Mouse (Mus musculus): ENCODE data around the gene Dmrtc1c2. TPM values are rescaled to one million over a fixed set of nuclear protein-coding genes. Genes with fewer than 3 reads are reported as not detected.
"Not testable (repeated sequence)": the region's sequence is repeated elsewhere in the genome, so short reads cannot be mapped to it uniquely, and the experiment has no call there.

Gene Dmrtc1c2
- polyA plus RNA-seq (2015; fragmentation: Nextera tagmentation; extraction: Ambion mirVana): not detected in 2 replicates

GRCm38 (mm10) chrX:102854516-102854915 is at the start of gene Dmrtc1c2:
Gene Dmrtc1c2 (minus strand): TSS chrX:102854616.
- H3K4me3 ChIP-seq (ENCODE audit: low read depth, low read length); H3K27me3 ChIP-seq (ENCODE audit: control insufficient read depth, insufficient read depth, low read length); DNase-seq (ENCODE audit: low spot score); H3K4me1 ChIP-seq (replicated peaks; ENCODE audit: control insufficient read depth, insufficient read depth); ATAC-seq (ENCODE audit: low FRiP score, low TSS enrichment); H3K9ac ChIP-seq (ENCODE audit: low read length); H3K9me3 ChIP-seq (ENCODE audit: control insufficient read depth, low read length); H3K27ac ChIP-seq (replicated peaks); H3K36me3 ChIP-seq (ENCODE audit: control insufficient read depth, insufficient read depth, low read length); H3K4me2 ChIP-seq (replicated peaks; ENCODE audit: low read depth): not testable (repeated sequence)
- WGBS: 83% methylated on average over 1 of the region's 13 CpGs

DNA sequence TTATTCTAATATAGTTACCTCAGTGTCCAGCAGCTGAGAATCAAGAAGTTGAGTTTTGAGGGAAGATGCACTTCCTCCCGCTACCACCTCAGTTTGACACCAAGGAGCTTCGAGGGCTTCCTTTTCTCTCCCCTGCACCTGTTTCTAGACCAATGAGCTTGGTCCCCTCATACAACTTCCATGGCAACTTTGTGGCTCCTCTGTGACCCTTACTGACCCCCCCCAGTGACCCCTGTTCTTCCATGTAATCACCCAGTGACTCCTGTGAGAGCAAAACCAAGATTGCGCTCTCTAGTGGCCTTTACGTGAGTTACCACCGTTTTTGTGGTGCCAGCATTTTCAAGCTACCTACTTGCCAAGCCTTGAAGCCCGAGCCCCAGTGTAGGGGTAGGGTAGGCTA is 13.5 kb upstream of the Dmrtc1c2 start, which contains the start of gene 1700031F05Rik:
1700031F05Rik (minus strand) TSS at position 101 of the 400 bp plus-strand sequence.
- H3K27ac ChIP-seq (replicated peaks): no peak within 1 kb of the TSS
- no peaks in the 10 kb centered on the region for H3K4me1 ChIP-seq (replicated peaks; ENCODE audit: control insufficient read depth, insufficient read depth)
- ATAC-seq (ENCODE audit: low FRiP score, low TSS enrichment) (no peak), DNase-seq (ENCODE audit: low spot score) (no peak)
- TF ChIP-seq CTCF (IDR thresholded peaks at IDR 0.05; ENCODE audit: low read depth) (no peak), EP300 (optimal IDR thresholded peaks at IDR 0.05) (no peak)
- WGBS: 84% methylated on average over 6 of the region's 6 CpGs
- no peak within 1 kb of the TSS for H3K4me3 ChIP-seq (ENCODE audit: low read depth, low read length)
- no peaks in the 10 kb centered on the region for H3K36me3 ChIP-seq (ENCODE audit: control insufficient read depth, insufficient read depth, low read length)
- H3K9me3 ChIP-seq (ENCODE audit: control insufficient read depth, low read length): no peaks in the 10 kb centered on the region
- H3K9ac ChIP-seq (ENCODE audit: low read length): no peak within 1 kb of the TSS
- H3K27me3 ChIP-seq (ENCODE audit: control insufficient read depth, insufficient read depth, low read length): no peaks in the 10 kb centered on the region
- no peak within 1 kb of the TSS for H3K4me2 ChIP-seq (replicated peaks; ENCODE audit: low read depth)

DNA sequence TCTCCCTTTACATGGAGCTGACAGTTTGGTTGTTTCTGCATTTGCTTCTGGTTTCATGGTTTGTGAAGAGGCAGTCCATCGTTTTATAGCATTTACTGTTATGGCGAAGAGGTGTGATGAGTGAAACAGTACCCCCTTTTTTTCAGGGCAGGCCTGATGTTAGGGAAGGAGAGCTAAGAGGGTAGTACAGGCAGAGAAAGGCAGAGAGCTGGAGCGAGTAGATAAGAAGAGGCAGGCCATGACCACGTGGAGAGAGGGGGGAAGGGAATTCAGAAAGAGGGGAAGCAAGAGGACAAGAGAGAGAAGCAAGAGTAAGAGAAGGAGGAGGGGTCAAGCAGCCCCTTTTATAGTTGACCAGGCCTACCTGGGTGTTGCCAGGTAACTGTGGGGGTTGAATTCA is 42.1 kb downstream of the Dmrtc1c2 start:
- no peaks in the 10 kb centered on the region for H3K4me1 ChIP-seq (replicated peaks; ENCODE audit: control insufficient read depth, insufficient read depth)
- H3K9ac ChIP-seq (ENCODE audit: low read length): no peak overlapping the region
- TF ChIP-seq CTCF (IDR thresholded peaks at IDR 0.05; ENCODE audit: low read depth) (no peak), EP300 (optimal IDR thresholded peaks at IDR 0.05) (no peak)
- no peaks in the 10 kb centered on the region for H3K9me3 ChIP-seq (ENCODE audit: control insufficient read depth, low read length)
- H3K4me3 ChIP-seq (ENCODE audit: low read depth, low read length): no peak overlapping the region
- no peak overlapping the region for H3K4me2 ChIP-seq (replicated peaks; ENCODE audit: low read depth)
- 57% methylated on average over 4 of the region's 4 CpGs for WGBS
- DNase-seq (ENCODE audit: low spot score) (no peak), ATAC-seq (ENCODE audit: low FRiP score, low TSS enrichment) (no peak)
- no peaks in the 10 kb centered on the region for H3K27me3 ChIP-seq (ENCODE audit: control insufficient read depth, insufficient read depth, low read length)
- no peaks in the 10 kb centered on the region for H3K36me3 ChIP-seq (ENCODE audit: control insufficient read depth, insufficient read depth, low read length)
- H3K27ac ChIP-seq (replicated peaks): no peak overlapping the region

DNA sequence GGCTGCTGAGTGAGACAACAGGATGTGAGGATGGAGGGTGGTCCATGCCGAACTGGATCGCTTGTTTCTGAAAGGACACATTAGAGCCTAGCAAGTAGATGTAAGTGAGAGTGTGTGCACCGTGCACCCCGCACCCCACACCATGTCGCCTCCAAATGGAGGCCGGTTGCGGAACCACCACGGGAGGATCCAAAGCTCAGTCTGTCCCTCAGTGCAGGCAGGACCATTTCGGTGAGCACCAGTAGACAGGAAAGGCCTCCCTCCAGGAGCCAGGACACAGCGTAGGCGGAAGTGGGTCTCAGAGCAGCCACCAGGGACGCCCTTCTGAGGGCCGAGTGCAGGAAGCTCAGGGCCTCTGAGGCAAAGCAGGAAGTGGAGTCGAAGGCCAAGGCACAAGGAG is 51.8 kb downstream of the Dmrtc1c2 start, which contains the start of gene Dmrtc1c1:
Dmrtc1c1 (plus strand) TSS at position 301 of the 400 bp plus-strand sequence.
- not testable (repeated sequence) for DNase-seq (ENCODE audit: low spot score); H3K9ac ChIP-seq (ENCODE audit: low read length); H3K27ac ChIP-seq (replicated peaks); ATAC-seq (ENCODE audit: low FRiP score, low TSS enrichment); H3K9me3 ChIP-seq (ENCODE audit: control insufficient read depth, low read length); H3K36me3 ChIP-seq (ENCODE audit: control insufficient read depth, insufficient read depth, low read length); H3K4me3 ChIP-seq (ENCODE audit: low read depth, low read length); H3K4me2 ChIP-seq (replicated peaks; ENCODE audit: low read depth); H3K27me3 ChIP-seq (ENCODE audit: control insufficient read depth, insufficient read depth, low read length); H3K4me1 ChIP-seq (replicated peaks; ENCODE audit: control insufficient read depth, insufficient read depth)
- WGBS: no CpG with 5 or more reads among the region's 14 CpGs

Other genes starting within 250 kb of the Dmrtc1c2 start
- gene Phka1, start 210.4 kb downstream of the Dmrtc1c2 start, polyA plus RNA-seq (2015; fragmentation: Nextera tagmentation; extraction: Ambion mirVana): 1.9 and 2.2 TPM in 2 replicates
- 0.59 and 1.1 TPM in 2 replicates for gene Gm3880, start 167.6 kb downstream of the Dmrtc1c2 start, polyA plus RNA-seq (2015; fragmentation: Nextera tagmentation; extraction: Ambion mirVana)
- not detected in 2 replicates for gene Gm9112, start 147.0 kb downstream of the Dmrtc1c2 start, polyA plus RNA-seq (2015; fragmentation: Nextera tagmentation; extraction: Ambion mirVana)
- not detected in 2 replicates for gene Dmrtc1b, start 146.8 kb downstream of the Dmrtc1c2 start, polyA plus RNA-seq (2015; fragmentation: Nextera tagmentation; extraction: Ambion mirVana)
- gene Dmrtc1c1, start 51.7 kb downstream of the Dmrtc1c2 start, polyA plus RNA-seq (2015; fragmentation: Nextera tagmentation; extraction: Ambion mirVana): not detected in 2 replicates
- gene 1700031F05Rik, start 13.4 kb upstream of the Dmrtc1c2 start, polyA plus RNA-seq (2015; fragmentation: Nextera tagmentation; extraction: Ambion mirVana): not detected in 2 replicates
- gene Dmrtc1a, start 54.1 kb upstream of the Dmrtc1c2 start, polyA plus RNA-seq (2015; fragmentation: Nextera tagmentation; extraction: Ambion mirVana): 0.58 and 0.81 TPM in 2 replicates
- gene 1700011M02Rik, start 54.3 kb upstream of the Dmrtc1c2 start, polyA plus RNA-seq (2015; fragmentation: Nextera tagmentation; extraction: Ambion mirVana): not detected in 2 replicates
- gene 1700018G05Rik, start 73.8 kb upstream of the Dmrtc1c2 start, polyA plus RNA-seq (2015; fragmentation: Nextera tagmentation; extraction: Ambion mirVana): not detected in 2 replicates

Data from stomach, postnatal 0 days (tissue).